Mouse (Mus musculus) megakaryocyte, adult 5-6 weeks (primary cell): ENCODE measurements at regions not wholly inside any gene's neighbourhood (a gene's known extent, or its start where the extent isn't known, plus 50 kb on each side); places are given as distances from the start of the nearest gene placed in this dataset.

ENCODE experiments used
- ATAC-seq: 2 replicates; pipeline ENCODE4 v1.8.0; 2016; ENCODE audit warnings: mild to moderate bottlenecking, inconsistent platforms; ENCODE audit not compliant: poor library complexity, severe bottlenecking

GRCm38 (mm10) chr4:102657244-102657643 is 83.9 kb upstream of the Sgip1 start:
- peak; percentile 78 for ATAC-seq

GRCm38 (mm10) chr4:102658578-102658977 is 82.5 kb upstream of the Sgip1 start:
- peak; percentile 77 for ATAC-seq

GRCm38 (mm10) chr4:102663617-102664016 is 77.5 kb upstream of the Sgip1 start:
- ATAC-seq, result no peak

GRCm38 (mm10) chr4:102682190-102682589 is 58.9 kb upstream of the Sgip1 start:
- peak; percentile 89 for ATAC-seq

- ATAC-seq, result no peak
These were observed 56.1 kb upstream of the Sgip1 start for GRCm38 (mm10) chr4:102685045-102685444.

GRCm38 (mm10) chr4:102688378-102688777 is 52.7 kb upstream of the Sgip1 start:
- ATAC-seq, result peak; percentile 74
